Mouse (Mus musculus) thymus, adult 2 months (tissue): ENCODE data around the gene Aida. TPM values are rescaled to one million over a fixed set of nuclear protein-coding genes. Genes with fewer than 3 reads are reported as not detected.

Experiments
- DNase-seq: peaks from one replicate; pipeline ENCODE4 v3.0.0; 2021
- H3K27ac ChIP-seq: fragments of 200-500 bp; 2 replicates; pipeline ENCODE4 v1.5.1; 2012; ENCODE audit warnings: low read length, control low read depth; ENCODE audit not compliant: control insufficient read depth, insufficient read depth
- H3K27me3 ChIP-seq: fragments of 200-500 bp; 2 replicates; pipeline ENCODE4 v1.6.1; 2012; ENCODE audit warnings: mild to moderate bottlenecking, low read length, moderate library complexity, mixed read lengths; ENCODE audit not compliant: control insufficient read depth, insufficient read depth
- H3K36me3 ChIP-seq: fragments of 200-500 bp; 2 replicates; pipeline ENCODE4 v1.6.1; 2012; ENCODE audit warnings: mild to moderate bottlenecking, low read length, moderate library complexity; ENCODE audit not compliant: control insufficient read depth, insufficient read depth
- H3K4me1 ChIP-seq: fragments of 200-500 bp; replicated peaks from 2 replicates; pipeline ENCODE4 v1.6.1; 2012; ENCODE audit warnings: low read length; ENCODE audit not compliant: control insufficient read depth, insufficient read depth
- H3K4me3 ChIP-seq: fragments of 200-500 bp; 2 replicates; pipeline ENCODE4 v1.5.1; 2012; ENCODE audit warnings: mild to moderate bottlenecking, low read length, control low read depth, moderate library complexity; ENCODE audit not compliant: control insufficient read depth, insufficient read depth
- CTCF ChIP-seq: fragments of 200-500 bp; IDR thresholded peaks from 2 replicates; pipeline ENCODE4 v1.5.1; 2012; ENCODE audit warnings: mild to moderate bottlenecking, control low read depth, low read length, moderate library complexity, borderline replicate concordance; ENCODE audit not compliant: control insufficient read depth, poor library complexity, insufficient read depth; ENCODE audit errors: extremely low read depth
- POLR2A ChIP-seq: fragments of 200-500 bp; IDR thresholded peaks from 2 replicates; pipeline ENCODE4 v1.6.1; 2012; ENCODE audit warnings: mild to moderate bottlenecking, low read length, control low read depth, moderate library complexity; ENCODE audit not compliant: control insufficient read depth, poor library complexity, insufficient read depth; ENCODE audit errors: extremely low read depth
- WGBS: fragments of 180-500 bp; shearing (Covaris S2); methylation state at CpG from one replicate; pipeline ENCODE4 v1.1.7; 2018; 5-methylcytosine and 5-hydroxymethylcytosine counted together
- polyA plus RNA-seq: library from polyadenylated mRNA; depleted of rRNA; stranded (reverse); fragments of >200 nt; gene quantifications from 2 replicates; pipeline ENCODE4 v1.2.3, GENCODE M21; 2012; rRNA removed

The Aida gene
- polyA plus RNA-seq, 1 experiment: 24.7 TPM

DNA sequence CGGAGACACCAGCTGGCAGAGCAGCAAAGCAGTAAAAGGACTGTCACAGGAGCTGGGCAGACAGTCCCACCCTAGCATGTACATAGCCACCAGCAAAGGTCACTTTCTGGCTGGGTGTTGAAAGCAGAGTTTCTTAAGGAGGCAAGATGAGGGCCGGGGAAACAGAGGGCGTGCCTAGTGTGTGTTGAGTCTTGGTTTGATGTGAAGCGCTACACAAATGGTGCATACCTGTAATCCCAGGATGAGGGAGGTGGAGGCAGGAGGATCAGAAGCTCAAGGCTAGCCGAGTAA lies 67.1 kb downstream of the Aida start:
- TF ChIP-seq POLR2A (no peak), CTCF (no peak)
- Histone ChIP-seq H3K27ac (no peak overlapping the region), H3K4me3 (no peak overlapping the region), H3K27me3 (no peaks in the 10 kb centered on the region), H3K36me3 (peaks cover 53% of the 10 kb centered on the region), H3K4me1 (peaks cover 7% of the 10 kb centered on the region)
- DNase-seq: no peak
- 94% methylated on average over 5 of the region's 5 CpGs for WGBS

DNA sequence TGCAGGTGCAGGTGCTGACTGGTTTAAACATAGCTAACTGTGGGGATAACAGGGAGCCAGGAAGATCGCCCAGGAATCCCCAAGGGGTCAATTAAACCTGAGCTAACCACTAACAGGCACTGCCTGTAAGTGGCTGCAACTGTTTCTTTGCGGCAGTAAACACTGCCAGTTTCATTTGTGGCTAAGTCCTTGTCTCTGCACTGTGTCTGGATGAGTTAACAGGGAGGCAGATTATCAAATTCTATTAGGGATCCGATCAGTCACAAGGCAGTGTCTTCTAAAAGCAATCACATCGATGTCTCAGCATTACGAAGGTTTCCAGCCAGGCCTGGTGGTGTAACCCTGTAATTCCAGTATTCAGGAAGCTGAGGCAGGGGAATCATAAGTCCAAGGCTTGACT lies 70.0 kb downstream of the Aida start:
- WGBS: 95% methylated on average over 5 of the region's 5 CpGs
- peaks cover 15% of the 10 kb centered on the region for H3K4me1 ChIP-seq
- H3K36me3 ChIP-seq: peaks cover 35% of the 10 kb centered on the region
- no peak overlapping the region for H3K27ac ChIP-seq
- H3K4me3 ChIP-seq: no peak overlapping the region
- no peak for DNase-seq
- no peaks in the 10 kb centered on the region for H3K27me3 ChIP-seq
- TF ChIP-seq CTCF: no peak
- no peak for TF ChIP-seq POLR2A

DNA sequence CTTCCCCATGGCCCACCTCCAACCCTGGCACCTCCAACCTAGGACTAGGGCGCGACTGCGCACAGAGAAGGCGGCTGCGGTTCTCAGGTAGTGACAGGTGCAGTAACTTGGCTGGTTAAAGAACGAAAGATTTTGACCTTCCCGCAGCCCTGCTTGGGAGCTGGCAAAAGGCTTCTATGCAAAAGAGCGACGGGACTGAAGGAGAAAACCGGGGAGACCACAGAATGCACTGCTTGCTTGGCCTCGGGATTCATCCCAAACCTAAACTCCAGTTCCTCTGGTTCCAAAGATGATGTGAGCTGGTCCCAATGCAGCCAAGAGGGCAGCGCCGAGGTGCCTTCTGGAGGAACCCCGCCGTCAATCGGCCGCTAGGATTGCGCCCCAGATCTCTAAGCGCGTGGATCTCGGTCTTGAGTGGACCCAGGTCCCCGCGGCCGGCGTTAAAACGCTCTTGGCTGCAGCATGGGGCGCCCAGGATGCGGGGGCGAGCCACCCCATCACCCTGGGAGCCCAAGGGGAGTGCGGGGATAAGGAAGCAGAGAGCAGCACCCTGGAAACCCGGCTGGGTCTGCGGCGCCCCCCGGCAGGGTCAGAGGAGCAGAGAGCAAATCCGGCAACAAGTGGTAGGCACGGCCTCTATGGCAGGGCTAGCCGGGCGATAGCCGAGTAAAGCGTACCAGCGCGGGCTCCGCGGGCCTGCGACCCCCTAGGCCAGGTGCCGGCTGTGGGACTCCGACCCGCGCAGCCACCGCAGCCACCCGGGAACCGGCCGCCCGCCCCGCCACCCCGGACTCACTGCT lies 72.4 kb downstream of the Aida start:
- peak; percentile 11 for DNase-seq
- WGBS: 6% methylated on average over 56 of the region's 56 CpGs
- H3K27ac ChIP-seq: no peak overlapping the region

DNA sequence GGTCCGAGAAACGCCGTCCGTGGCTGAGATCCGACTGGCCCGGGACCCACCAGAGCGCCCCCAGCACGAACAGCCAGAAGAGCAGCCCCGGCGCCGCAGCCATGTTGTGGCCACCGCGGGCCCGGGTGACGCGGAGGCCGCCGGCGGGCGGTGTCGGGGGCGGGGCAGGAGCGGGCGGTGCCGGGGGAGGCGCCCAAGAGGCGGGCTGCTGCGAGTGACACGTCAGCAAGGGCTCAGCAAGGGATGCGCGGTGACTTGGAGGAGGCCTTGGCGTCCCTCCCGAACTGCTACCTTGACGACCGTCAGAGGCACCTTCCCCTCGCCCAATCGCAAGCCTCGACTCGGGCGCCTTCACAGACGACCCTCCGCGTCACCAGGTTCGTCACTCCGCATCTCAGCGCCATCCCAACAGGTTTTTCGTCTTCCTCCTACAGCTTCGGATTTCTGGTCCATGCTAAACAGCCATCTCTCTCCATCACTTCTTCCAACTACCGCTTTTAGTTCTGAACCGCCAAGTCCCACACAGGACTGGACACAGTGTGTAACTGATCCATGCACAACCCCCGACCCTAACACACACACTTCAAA lies 73.1 kb downstream of the Aida start, which contains the start of gene Mia3:
Gene Mia3, minus strand, starts transcription at position 127 of the 588 bp plus-strand sequence.
- under 1% methylated on average over 49 of the region's 51 CpGs for WGBS
- peak within 1 kb of the TSS; percentile 87 for H3K4me3 ChIP-seq
- peaks cover 8% of the 10 kb centered on the region; the same call in 1 of the 2 replicates for H3K36me3 ChIP-seq
- no peak for TF ChIP-seq CTCF
- TF ChIP-seq POLR2A: peak; percentile 83
- no peak within 1 kb of the TSS for H3K27ac ChIP-seq
- peaks cover 15% of the 10 kb centered on the region for H3K4me1 ChIP-seq
- no peaks in the 10 kb centered on the region for H3K27me3 ChIP-seq
- DNase-seq: peak; percentile 94

More for the DNA sequence above, 72.4 kb downstream of the Aida start:
- H3K4me1 ChIP-seq: peaks cover 15% of the 10 kb centered on the region
- H3K27me3 ChIP-seq: no peaks in the 10 kb centered on the region
- peaks cover 16% of the 10 kb centered on the region for H3K36me3 ChIP-seq
- TF ChIP-seq POLR2A: no peak
- TF ChIP-seq CTCF: peak; percentile 45; the same call in 1 of the 2 replicates
- peak overlapping the region; percentile 87 for H3K4me3 ChIP-seq

DNA sequence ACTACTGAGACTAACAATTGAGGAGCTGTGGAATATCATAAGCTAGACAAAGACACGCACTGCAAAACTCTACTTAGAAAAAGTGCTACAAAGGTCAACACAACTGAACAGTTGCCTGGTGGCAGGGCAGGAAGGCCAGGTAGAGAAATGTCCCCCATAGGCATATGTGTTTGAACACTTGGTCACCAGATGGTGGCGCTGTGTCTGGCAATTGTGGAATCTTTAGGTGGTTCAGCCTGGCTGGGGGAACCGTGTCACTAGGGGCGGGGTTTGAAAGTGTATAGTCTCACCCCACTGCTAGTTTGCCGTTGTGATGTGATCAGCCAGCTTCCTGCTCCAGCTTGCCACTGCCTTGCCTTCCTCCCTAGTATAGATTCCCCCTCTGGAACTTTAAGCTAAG lies 78.3 kb downstream of the Aida start:
- 91% methylated on average over 5 of the region's 5 CpGs for WGBS
- Histone ChIP-seq H3K36me3 (no peaks in the 10 kb centered on the region), H3K27ac (no peak overlapping the region), H3K4me1 (0 out of 2 replicates have a peak, but pooled peaks cover 4% of the 10 kb centered on the region), H3K4me3 (no peak overlapping the region), H3K27me3 (no peaks in the 10 kb centered on the region)
- TF ChIP-seq CTCF (no peak), POLR2A (no peak)
- DNase-seq: no peak

Other genes starting within 250 kb of the Aida start
- gene Disp1, start 75.1 kb upstream of the Aida start, polyA plus RNA-seq: 28.9 and 29.7 TPM in 2 replicates
- gene Brox, start 679 bp downstream of the Aida start, polyA plus RNA-seq: 30.8 and 34.2 TPM in 2 replicates
- gene Mia3, start 73.0 kb downstream of the Aida start, polyA plus RNA-seq: 101 and 105 TPM in 2 replicates
- 12.8 and 14.4 TPM in 2 replicates for gene Taf1a, start 92.4 kb downstream of the Aida start, polyA plus RNA-seq
- 1.6 TPM in 2 replicates for gene Hhipl2, start 121.6 kb downstream of the Aida start, polyA plus RNA-seq